Mouse (Mus musculus) kidney, adult 2 months (tissue): ENCODE data around the gene Tub. TPM values are rescaled to one million over a fixed set of nuclear protein-coding genes. Genes with fewer than 3 reads are reported as not detected.
A peak's percentile ranks its signal among the peaks of the same experiment; 100 is the strongest.

ENCODE experiments used
- DNase-seq: peaks from one replicate; pipeline ENCODE4 v3.0.0; 2021
- H3K27ac ChIP-seq: fragments of 200-500 bp; 2 replicates; pipeline ENCODE4 v1.5.1; 2012; ENCODE audit warnings: low read depth, low read length, control low read depth, inconsistent platforms; ENCODE audit not compliant: insufficient read depth
- H3K27me3 ChIP-seq: fragments of 200-500 bp; replicated peaks from 2 replicates; pipeline ENCODE4 v1.6.1; 2012; ENCODE audit warnings: mild to moderate bottlenecking, moderate library complexity, low read length, inconsistent platforms; ENCODE audit not compliant: control insufficient read depth, insufficient read depth
- H3K36me3 ChIP-seq: fragments of 200-500 bp; 2 replicates; pipeline ENCODE4 v1.6.1; 2012; ENCODE audit warnings: mild to moderate bottlenecking, moderate library complexity, low read length, inconsistent platforms; ENCODE audit not compliant: control insufficient read depth, insufficient read depth
- H3K4me1 ChIP-seq: fragments of 200-500 bp; 2 replicates; pipeline ENCODE4 v1.6.1; 2011; ENCODE audit warnings: low read length; ENCODE audit not compliant: control insufficient read depth, insufficient read depth
- H3K4me3 ChIP-seq: fragments of 200-500 bp; 2 replicates; pipeline ENCODE4 v1.5.1; 2011; ENCODE audit warnings: mild to moderate bottlenecking, low read depth, low read length, control low read depth; ENCODE audit not compliant: insufficient read depth
- CTCF ChIP-seq: fragments of 200-500 bp; conservative IDR thresholded peaks from 2 replicates; pipeline ENCODE4 v1.5.1; 2011; ENCODE audit warnings: low read depth, mild to moderate bottlenecking, control low read depth, low read length, moderate library complexity, mixed read lengths; ENCODE audit not compliant: insufficient read depth, insufficient read length
- POLR2A ChIP-seq: fragments of 200-500 bp; IDR thresholded peaks from one replicate; pipeline ENCODE4 v1.6.1; 2011; ENCODE audit warnings: low read depth, low read length, control low read depth
- WGBS: fragments of 180-500 bp; shearing (Covaris S2); methylation state at CpG from one replicate; pipeline ENCODE4 v1.1.7; 2018; 5-methylcytosine and 5-hydroxymethylcytosine counted together
- polyA plus RNA-seq: library from polyadenylated mRNA; depleted of rRNA; stranded (reverse); fragments of >200 nt; gene quantifications from 2 replicates; pipeline ENCODE4 v1.2.3, GENCODE M21; 2012

Tub gene
- polyA plus RNA-seq, 1 experiment, result 0.52 TPM

- Histone ChIP-seq H3K27ac (no peak overlapping the region), H3K27me3 (no peaks in the 10 kb centered on the region), H3K36me3 (peaks cover 2% of the 10 kb centered on the region; the same call in 1 of the 2 replicates), H3K4me3 (peak overlapping the region; percentile 89), H3K4me1 (peaks cover 9% of the 10 kb centered on the region)
- no peak for TF ChIP-seq POLR2A
- no peak for TF ChIP-seq CTCF
- WGBS, result 1% methylated on average over 8 of the region's 8 CpGs
- peak; percentile 20 for DNase-seq
Observed at GRCm38 (mm10) chr7:108934836-108935235, 15.3 kb upstream of the Tub start.

GRCm38 (mm10) chr7:108935411-108935810 lies 14.7 kb upstream of the Tub start:
- H3K27me3 ChIP-seq, result no peaks in the 10 kb centered on the region
- peaks cover 3% of the 10 kb centered on the region for H3K36me3 ChIP-seq
- H3K27ac ChIP-seq, result no peak overlapping the region
- peaks cover 9% of the 10 kb centered on the region for H3K4me1 ChIP-seq
- no peak for DNase-seq
- TF ChIP-seq CTCF, result no peak
- TF ChIP-seq POLR2A, result no peak
- peak overlapping the region; percentile 89; the same call in 1 of the 2 replicates for H3K4me3 ChIP-seq
- 65% methylated on average over 7 of the region's 7 CpGs for WGBS

GRCm38 (mm10) chr7:108936591-108936990 lies 13.5 kb upstream of the Tub start:
- Histone ChIP-seq H3K36me3 (peaks cover 5% of the 10 kb centered on the region), H3K27me3 (no peaks in the 10 kb centered on the region), H3K4me3 (no peak overlapping the region), H3K27ac (no peak overlapping the region), H3K4me1 (peaks cover 9% of the 10 kb centered on the region)
- TF ChIP-seq CTCF, result no peak
- no peak for TF ChIP-seq POLR2A
- WGBS, result 95% methylated on average over 4 of the region's 4 CpGs
- DNase-seq, result no peak

GRCm38 (mm10) chr7:108941466-108941865 lies 8.7 kb upstream of the Tub start:
- Histone ChIP-seq H3K4me3 (no peak overlapping the region), H3K27me3 (no peaks in the 10 kb centered on the region), H3K4me1 (no peaks in the 10 kb centered on the region), H3K27ac (no peak overlapping the region), H3K36me3 (peaks cover 6% of the 10 kb centered on the region)
- TF ChIP-seq POLR2A (no peak), CTCF (no peak)
- WGBS, result 92% methylated on average over 9 of the region's 9 CpGs
- no peak for DNase-seq

GRCm38 (mm10) chr7:108944002-108944401 lies 6.1 kb upstream of the Tub start:
- peak; percentile 58 for DNase-seq
- Histone ChIP-seq H3K4me1 (no peaks in the 10 kb centered on the region), H3K4me3 (no peak overlapping the region), H3K27ac (no peak overlapping the region), H3K36me3 (peaks cover 4% of the 10 kb centered on the region), H3K27me3 (no peaks in the 10 kb centered on the region)
- TF ChIP-seq POLR2A (no peak), CTCF (peak; percentile 45)
- WGBS, result 3% methylated on average over 2 of the region's 2 CpGs

- no peak overlapping the region for H3K27ac ChIP-seq
- H3K27me3 ChIP-seq, result no peaks in the 10 kb centered on the region
- no peaks in the 10 kb centered on the region for H3K36me3 ChIP-seq
- no peaks in the 10 kb centered on the region for H3K4me1 ChIP-seq
- H3K4me3 ChIP-seq, result no peak overlapping the region
- DNase-seq, result no peak
- TF ChIP-seq POLR2A (no peak), CTCF (no peak)
Observed at GRCm38 (mm10) chr7:108948611-108949010, 1.5 kb upstream of the Tub start.

GRCm38 (mm10) chr7:108949301-108949700 lies 837 bp upstream of the Tub start:
- Histone ChIP-seq H3K36me3 (no peaks in the 10 kb centered on the region), H3K4me1 (no peaks in the 10 kb centered on the region), H3K27me3 (no peaks in the 10 kb centered on the region), H3K27ac (no peak overlapping the region), H3K4me3 (no peak overlapping the region)
- TF ChIP-seq POLR2A, result no peak
- no peak for TF ChIP-seq CTCF
- DNase-seq, result no peak
- WGBS, result 71% methylated on average over 2 of the region's 2 CpGs
